Mouse (Mus musculus) forebrain, embryonic 16.5 days (tissue): ENCODE results near the gene Cyb5r3. TPM values are rescaled to one million over a fixed set of nuclear protein-coding genes. Genes with fewer than 3 reads are reported as not detected.

Experiments
- ATAC-seq: fragments of 200-750 bp; cut with Nextera tagmentation; 2 replicates; pipeline ENCODE4 v1.8.0; 2017; ENCODE audit warnings: mild to moderate bottlenecking, moderate library complexity
- H3K27ac ChIP-seq: fragments of 300-500 bp; sonication (generic); 2 replicates; pipeline ENCODE4 v1.5.1; 2014; ENCODE audit warnings: low read length, control low read depth
- H3K27me3 ChIP-seq: fragments of 300-500 bp; sonication (generic); replicated peaks from 2 replicates; pipeline ENCODE4 v1.6.1; 2014; ENCODE audit warnings: low read length; ENCODE audit not compliant: control insufficient read depth, insufficient read depth
- H3K36me3 ChIP-seq: fragments of 300-500 bp; sonication (generic); 2 replicates; pipeline ENCODE4 v1.6.1; 2014; ENCODE audit not compliant: control insufficient read depth, insufficient read depth
- H3K4me1 ChIP-seq: fragments of 300-500 bp; sonication (generic); replicated peaks from 2 replicates; pipeline ENCODE4 v1.6.1; 2014; ENCODE audit warnings: low read length; ENCODE audit not compliant: control insufficient read depth, insufficient read depth
- H3K4me2 ChIP-seq: fragments of 300-500 bp; sonication (generic); 2 replicates; pipeline ENCODE4 v1.6.1; 2014; ENCODE audit warnings: mild to moderate bottlenecking, low read length, control low read depth
- H3K4me3 ChIP-seq: fragments of 300-500 bp; sonication (generic); replicated peaks from 2 replicates; pipeline ENCODE4 v1.5.1; 2014; ENCODE audit warnings: mild to moderate bottlenecking, low read length, control low read depth
- H3K9ac ChIP-seq: fragments of 300-500 bp; sonication (generic); replicated peaks from 2 replicates; pipeline ENCODE4 v1.6.1; 2014; ENCODE audit warnings: low read depth, low read length, control low read depth
- H3K9me3 ChIP-seq: fragments of 300-500 bp; sonication (generic); 2 replicates; pipeline ENCODE4 v1.6.1; 2016; ENCODE audit warnings: low read length; ENCODE audit not compliant: control insufficient read depth
- WGBS: fragments of 180-500 bp; shearing (Covaris S2); extraction: QIAGEN DNeasy Blood & Tissue Kit; methylation state at CpG from one replicate; pipeline ENCODE4 v1.1.7; 2014; 5-methylcytosine and 5-hydroxymethylcytosine counted together
- polyA plus RNA-seq: library from polyadenylated mRNA; unstranded; fragments of >200 nt; fragmentation: Nextera tagmentation; extraction: Ambion mirVana; gene quantifications from 2 replicates; pipeline ENCODE4 v1.2.1, GENCODE M21; 2015

The Cyb5r3 gene
- polyA plus RNA-seq, 1 experiment from 2014 or later, result 112 TPM

GRCm38 (mm10) chr15:83169772-83170722 is 2.3 kb downstream of the Cyb5r3 start:
- Histone ChIP-seq H3K27me3 (no peaks in the 10 kb centered on the region), H3K4me3 (no peak overlapping the region), H3K9ac (no peak overlapping the region), H3K27ac (no peak overlapping the region), H3K36me3 (no peaks in the 10 kb centered on the region), H3K4me1 (peaks cover 20% of the 10 kb centered on the region), H3K4me2 (no peak overlapping the region), H3K9me3 (no peaks in the 10 kb centered on the region)
- no peak for ATAC-seq
- 90% methylated on average over 8 of the region's 8 CpGs for WGBS

- Histone ChIP-seq H3K27me3 (no peaks in the 10 kb centered on the region), H3K27ac (no peak overlapping the region), H3K9ac (no peak overlapping the region), H3K4me1 (peaks cover 20% of the 10 kb centered on the region), H3K4me2 (no peak overlapping the region), H3K9me3 (no peaks in the 10 kb centered on the region), H3K4me3 (no peak overlapping the region), H3K36me3 (no peaks in the 10 kb centered on the region)
- 78% methylated on average over 7 of the region's 7 CpGs for WGBS
- ATAC-seq, result no peak
These were observed 3.3 kb downstream of the Cyb5r3 start for GRCm38 (mm10) chr15:83168875-83169771.

- Histone ChIP-seq H3K27me3 (no peaks in the 10 kb centered on the region), H3K4me3 (no peak overlapping the region), H3K9ac (no peak overlapping the region), H3K4me1 (peaks cover 20% of the 10 kb centered on the region), H3K36me3 (no peaks in the 10 kb centered on the region), H3K9me3 (no peaks in the 10 kb centered on the region), H3K27ac (no peak overlapping the region), H3K4me2 (no peak overlapping the region)
- WGBS, result 90% methylated on average over 3 of the region's 3 CpGs
- no peak for ATAC-seq
These were observed 4.1 kb downstream of the Cyb5r3 start for GRCm38 (mm10) chr15:83168311-83168710.

- Histone ChIP-seq H3K27ac (no peak overlapping the region), H3K4me2 (no peak overlapping the region), H3K36me3 (no peaks in the 10 kb centered on the region), H3K9me3 (no peaks in the 10 kb centered on the region), H3K9ac (no peak overlapping the region), H3K4me1 (peaks cover 15% of the 10 kb centered on the region), H3K4me3 (no peak overlapping the region), H3K27me3 (no peaks in the 10 kb centered on the region)
- no peak for ATAC-seq
- WGBS, result 92% methylated on average over 8 of the region's 8 CpGs
These were observed 4.8 kb downstream of the Cyb5r3 start for GRCm38 (mm10) chr15:83167550-83168065.

GRCm38 (mm10) chr15:83167126-83167525 is 5.3 kb downstream of the Cyb5r3 start:
- no peak for ATAC-seq
- no peaks in the 10 kb centered on the region for H3K9me3 ChIP-seq
- no peaks in the 10 kb centered on the region for H3K27me3 ChIP-seq
- H3K4me3 ChIP-seq, result no peak overlapping the region
- 87% methylated on average over 5 of the region's 5 CpGs for WGBS
- H3K27ac ChIP-seq, result no peak overlapping the region
- no peak overlapping the region for H3K4me2 ChIP-seq
- no peaks in the 10 kb centered on the region; the same call in 1 of the 2 replicates for H3K36me3 ChIP-seq
- no peak overlapping the region for H3K9ac ChIP-seq
- peaks cover 14% of the 10 kb centered on the region for H3K4me1 ChIP-seq

- no peak for ATAC-seq
- 82% methylated on average over 3 of the region's 3 CpGs for WGBS
These were observed 5.8 kb downstream of the Cyb5r3 start for GRCm38 (mm10) chr15:83166642-83167041.

GRCm38 (mm10) chr15:83165526-83166315 is 6.7 kb downstream of the Cyb5r3 start:
- Histone ChIP-seq H3K4me3 (no peak overlapping the region), H3K9ac (no peak overlapping the region), H3K27ac (no peak overlapping the region), H3K36me3 (no peaks in the 10 kb centered on the region; the same call in 1 of the 2 replicates), H3K4me1 (peaks cover 4% of the 10 kb centered on the region; the same call in 1 of the 2 replicates), H3K4me2 (no peak overlapping the region), H3K9me3 (no peaks in the 10 kb centered on the region), H3K27me3 (no peaks in the 10 kb centered on the region)
- no peak for ATAC-seq
- 93% methylated on average over 13 of the region's 13 CpGs for WGBS

More at GRCm38 (mm10) chr15:83166642-83167041, 5.8 kb downstream of the Cyb5r3 start:
- H3K4me1 ChIP-seq, result peaks cover 13% of the 10 kb centered on the region
- no peak overlapping the region for H3K9ac ChIP-seq
- no peak overlapping the region for H3K4me2 ChIP-seq
- H3K27me3 ChIP-seq, result no peaks in the 10 kb centered on the region
- H3K27ac ChIP-seq, result no peak overlapping the region
- no peak overlapping the region for H3K4me3 ChIP-seq
- H3K36me3 ChIP-seq, result no peaks in the 10 kb centered on the region; the same call in 1 of the 2 replicates
- no peaks in the 10 kb centered on the region for H3K9me3 ChIP-seq

GRCm38 (mm10) chr15:83164971-83165471 is 7.4 kb downstream of the Cyb5r3 start:
- Histone ChIP-seq H3K4me2 (no peak overlapping the region), H3K9me3 (no peaks in the 10 kb centered on the region), H3K27me3 (no peaks in the 10 kb centered on the region), H3K4me3 (no peak overlapping the region), H3K27ac (no peak overlapping the region), H3K36me3 (no peaks in the 10 kb centered on the region; the same call in 1 of the 2 replicates), H3K4me1 (no peaks in the 10 kb centered on the region), H3K9ac (no peak overlapping the region)
- no peak for ATAC-seq
- WGBS, result 86% methylated on average over 5 of the region's 5 CpGs
